Mouse (Mus musculus): ENCODE measurements around the gene Lnx2. TPM values are rescaled to one million over a fixed set of nuclear protein-coding genes. Genes with fewer than 3 reads are reported as not detected.

Gene Lnx2
- total and polyA plus RNA-seq, 3 experiments: 20.3 to 30.1 (median 22.9) TPM

DNA sequence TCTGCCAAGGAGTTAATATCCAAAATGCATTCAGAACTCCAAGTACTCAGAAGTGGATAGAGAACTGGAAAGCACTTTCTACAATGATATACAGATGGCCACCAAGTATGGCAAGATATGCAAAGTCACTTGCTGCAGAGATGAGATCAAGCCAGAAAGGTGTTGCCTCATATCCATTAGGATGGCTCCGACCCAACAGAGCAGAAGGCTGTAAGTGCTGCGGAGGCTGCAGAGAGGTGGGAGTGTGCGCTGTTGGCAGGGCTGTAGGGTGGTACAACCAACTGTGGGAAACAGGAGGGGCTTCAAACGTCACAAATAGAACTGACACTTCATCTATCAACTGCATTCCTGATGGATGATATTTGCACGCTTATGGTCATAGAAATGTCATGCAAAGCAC, 7.5 kb downstream of the Lnx2 start:
- H3K9me3 ChIP-seq (replicated peaks; ENCODE audit: low read length): no peaks in the 10 kb centered on the region
- no peak overlapping the region for H3K4me3 ChIP-seq (replicated peaks in 1 of 3; ENCODE audit: low read depth in 2 of 3, low read length in 2 of 3, poor library complexity in 1 of 3)
- in situ Hi-C loops (cut with MboI; ENCODE audit: low pct_ligation_motif_present, low pct_unique_long_range_greater_than_20kb, low sequenced_read_pairs) (no loop called here), dilution Hi-C loops (cut with MboI; ENCODE audit: extremely low pct_ligation_motif_present, extremely low pct_unique_long_range_greater_than_20kb, low sequenced_read_pairs) (no loop called here)
- TF ChIP-seq KAT2A (IDR thresholded peaks at IDR 0.05; ENCODE audit: insufficient replicate concordance, low read length) (no peak), RAD21 (IDR thresholded peaks at IDR 0.05; ENCODE audit: low read depth, low read length) (no peak), ZC3H11A (IDR thresholded peaks at IDR 0.05; ENCODE audit: low read depth, low read length) (no peak), MAZ (IDR thresholded peaks at IDR 0.05; ENCODE audit: low read depth, low read length) (no peak), EP300 (IDR thresholded peaks at IDR 0.05; ENCODE audit: low read length) (no peak), HCFC1 (IDR thresholded peaks at IDR 0.05; ENCODE audit: low read depth, low read length) (no peak), BHLHE40 (IDR thresholded peaks at IDR 0.05; ENCODE audit: low read depth, low read length) (no peak), ELF1 (IDR thresholded peaks at IDR 0.05; ENCODE audit: low read depth, low read length) (no peak), JUN (IDR thresholded peaks at IDR 0.05; ENCODE audit: insufficient read depth, low read depth, low read length) (no peak), TCF12 (IDR thresholded peaks at IDR 0.05; ENCODE audit: low read depth, low read length) (no peak), GABPA (IDR thresholded peaks at IDR 0.05; ENCODE audit: insufficient replicate concordance, low read depth, low read length) (no peak), MEF2A (IDR thresholded peaks at IDR 0.05; ENCODE audit: borderline replicate concordance, low read depth, low read length) (no peak), MYC (IDR thresholded peaks at IDR 0.05; ENCODE audit: low read depth, low read length) (no peak), ZMIZ1 (IDR thresholded peaks at IDR 0.05; ENCODE audit: low read depth, low read length) (no peak), SMC3 (IDR thresholded peaks at IDR 0.05; ENCODE audit: low read depth, low read length) (no peak), USF2 (conservative IDR thresholded peaks at IDR 0.05; ENCODE audit: low read depth, low read length) (no peak), ZNF384 (IDR thresholded peaks at IDR 0.05; ENCODE audit: low read depth, low read length) (no peak)
- H3K27ac ChIP-seq (ENCODE audit: insufficient read depth, low read depth): peak overlapping the region; percentile 54; the same call in 1 of the 2 replicates
- no peaks in the 10 kb centered on the region for H3K27me3 ChIP-seq (replicated peaks)
- DNase-seq (ENCODE audit: extremely low read depth): no peak
- H3K4me2 ChIP-seq (ENCODE audit: insufficient read depth, low read depth, poor library complexity, severe bottlenecking): peak overlapping the region; percentile 81
- peaks cover 37 to 89% of the 10 kb centered on the region in 2 experiments for H3K4me1 ChIP-seq (ENCODE audit: control insufficient read depth in 1 of 2, insufficient read depth in 2 of 2)
- H3K9ac ChIP-seq (ENCODE audit: insufficient read depth, low read depth): no peak overlapping the region
- H3K79me2 ChIP-seq (replicated peaks; ENCODE audit: control insufficient read depth, extremely low read depth, insufficient read depth, poor library complexity, severe bottlenecking): peaks cover 83% of the 10 kb centered on the region
- peaks cover 0 to 11% of the 10 kb centered on the region in 2 experiments for H3K36me3 ChIP-seq (replicated peaks in 1 of 2; ENCODE audit: control insufficient read depth in 1 of 2, insufficient read depth in 1 of 2, low read length in 1 of 2)

DNA sequence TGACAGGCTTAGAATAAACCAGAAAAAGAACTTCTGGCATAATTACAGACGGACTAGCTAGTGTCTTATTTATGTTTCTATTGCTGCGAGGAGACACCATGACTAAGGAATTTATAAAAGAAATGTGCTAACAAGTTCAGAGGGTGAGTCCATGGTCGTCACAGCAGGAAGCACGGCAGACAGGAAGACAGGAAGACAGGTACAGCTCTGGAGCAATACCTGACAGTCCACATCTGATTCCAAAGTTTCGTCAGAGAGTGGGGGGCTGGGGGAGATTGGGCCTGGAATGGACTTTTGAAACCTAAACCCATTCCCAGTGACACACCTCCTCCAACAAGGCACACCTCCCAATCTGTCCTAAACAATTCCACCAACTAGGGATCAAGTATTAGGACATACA, 9.4 kb downstream of the Lnx2 start:
- dilution Hi-C loops (cut with MboI; ENCODE audit: extremely low pct_ligation_motif_present, extremely low pct_unique_long_range_greater_than_20kb, low sequenced_read_pairs): no loop called here

More for the DNA sequence above, 9.4 kb downstream of the Lnx2 start:
- H3K9me3 ChIP-seq (replicated peaks; ENCODE audit: low read length): no peaks in the 10 kb centered on the region
- no peak overlapping the region for H3K9ac ChIP-seq (ENCODE audit: insufficient read depth, low read depth)
- in situ Hi-C loops (cut with MboI; ENCODE audit: low pct_ligation_motif_present, low pct_unique_long_range_greater_than_20kb, low sequenced_read_pairs): no loop called here
- H3K4me3 ChIP-seq (replicated peaks in 1 of 3; ENCODE audit: low read depth in 2 of 3, low read length in 2 of 3, poor library complexity in 1 of 3): no peak overlapping the region
- DNase-seq (ENCODE audit: extremely low read depth): no peak
- peaks cover 0 to 9% of the 10 kb centered on the region in 2 experiments for H3K36me3 ChIP-seq (replicated peaks in 1 of 2; ENCODE audit: control insufficient read depth in 1 of 2, insufficient read depth in 1 of 2, low read length in 1 of 2)
- H3K79me2 ChIP-seq (replicated peaks; ENCODE audit: control insufficient read depth, extremely low read depth, insufficient read depth, poor library complexity, severe bottlenecking): peaks cover 74% of the 10 kb centered on the region
- no peaks in the 10 kb centered on the region for H3K27me3 ChIP-seq (replicated peaks)
- peak overlapping the region; percentile 44 for H3K27ac ChIP-seq (ENCODE audit: insufficient read depth, low read depth)
- H3K4me2 ChIP-seq (ENCODE audit: insufficient read depth, low read depth, poor library complexity, severe bottlenecking): peak overlapping the region; percentile 29; the same call in 1 of the 2 replicates
- TF ChIP-seq E2F4 (IDR thresholded peaks at IDR 0.05; ENCODE audit: insufficient replicate concordance, low read depth, low read length) (no peak), USF1 (IDR thresholded peaks at IDR 0.05; ENCODE audit: low read depth, low read length) (no peak), ELF1 (IDR thresholded peaks at IDR 0.05; ENCODE audit: low read depth, low read length) (no peak), MAZ (IDR thresholded peaks at IDR 0.05; ENCODE audit: low read depth, low read length) (no peak), ZNF384 (IDR thresholded peaks at IDR 0.05; ENCODE audit: low read depth, low read length) (no peak), ZKSCAN1 (IDR thresholded peaks at IDR 0.05; ENCODE audit: borderline replicate concordance, low read depth, low read length) (no peak), TCF12 (IDR thresholded peaks at IDR 0.05; ENCODE audit: low read depth, low read length) (no peak), JUN (IDR thresholded peaks at IDR 0.05; ENCODE audit: insufficient read depth, low read depth, low read length) (no peak), NRF1 (IDR thresholded peaks at IDR 0.05; ENCODE audit: low read depth, low read length) (no peak), JUND (conservative IDR thresholded peaks at IDR 0.05; ENCODE audit: low read depth, low read length) (no peak), EP300 (IDR thresholded peaks at IDR 0.05; ENCODE audit: low read length) (no peak), PAX5 (IDR thresholded peaks at IDR 0.05; ENCODE audit: low read length) (no peak)
- H3K4me1 ChIP-seq (ENCODE audit: control insufficient read depth in 1 of 2, insufficient read depth in 2 of 2): peaks cover 31 to 89% of the 10 kb centered on the region in 2 experiments
